Mouse (Mus musculus) MN1 (cell line): Measurements from ENCODE around the gene Trpc2.
"Not testable (repeated sequence)": the region's sequence is repeated elsewhere in the genome, so short reads cannot be mapped to it uniquely, and the experiment has no call there.

Experiments used
- DNase-seq: peaks from one replicate; pipeline ENCODE4 v3.0.0-alpha.2; 2016; ENCODE audit warnings: low spot score

Gene Trpc2

DNA sequence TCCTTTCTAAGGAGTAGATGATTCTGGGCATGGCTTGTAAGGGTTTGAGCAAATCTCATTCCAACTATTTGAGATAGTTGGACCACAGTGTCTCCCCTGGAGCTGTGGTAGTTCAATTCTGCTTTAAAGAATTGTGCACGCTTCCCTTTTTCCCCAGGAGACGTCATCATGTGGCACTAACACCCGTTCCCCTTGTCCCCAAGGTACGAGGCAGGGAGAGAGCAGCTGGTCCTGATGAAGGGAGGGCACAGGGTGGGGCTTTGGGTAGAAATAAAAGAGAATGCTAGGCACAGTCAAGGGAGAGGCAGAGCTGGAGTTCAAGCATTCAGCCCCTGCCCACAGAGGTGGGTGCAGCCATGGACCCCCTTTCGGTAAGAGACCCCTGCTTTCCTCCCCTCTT lies at the start of gene Trpc2:
TSS of gene Trpc2 (plus strand) at position 301 of the 400 bp plus-strand sequence.
- DNase-seq: no peak

- no peak for DNase-seq
These were observed 48.0 kb upstream of the Trpc2 start for GRCm38 (mm10) chr7:102034904-102035303.

DNA sequence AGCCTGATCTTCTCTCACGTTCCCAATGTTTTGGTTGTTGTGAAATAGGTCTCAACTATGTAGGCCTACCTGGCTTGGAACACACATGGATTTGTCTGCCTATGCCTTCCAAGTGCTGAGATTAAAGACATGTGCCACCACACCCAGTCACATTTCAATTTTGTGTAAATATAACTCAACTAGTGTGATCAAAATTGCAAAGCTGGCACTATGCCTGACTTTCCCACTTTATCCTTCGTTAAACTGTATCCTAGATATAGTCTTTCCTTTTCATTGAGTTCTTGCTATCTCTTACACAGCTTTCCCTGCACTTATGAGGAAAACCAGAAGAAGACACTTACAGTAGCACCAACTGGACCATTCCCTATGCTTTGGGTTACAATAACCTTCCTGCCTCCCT lies 47.4 kb upstream of the Trpc2 start:
- no peak for DNase-seq

- DNase-seq: no peak
These were observed 45.6 kb upstream of the Trpc2 start for GRCm38 (mm10) chr7:102037318-102037717.

DNA sequence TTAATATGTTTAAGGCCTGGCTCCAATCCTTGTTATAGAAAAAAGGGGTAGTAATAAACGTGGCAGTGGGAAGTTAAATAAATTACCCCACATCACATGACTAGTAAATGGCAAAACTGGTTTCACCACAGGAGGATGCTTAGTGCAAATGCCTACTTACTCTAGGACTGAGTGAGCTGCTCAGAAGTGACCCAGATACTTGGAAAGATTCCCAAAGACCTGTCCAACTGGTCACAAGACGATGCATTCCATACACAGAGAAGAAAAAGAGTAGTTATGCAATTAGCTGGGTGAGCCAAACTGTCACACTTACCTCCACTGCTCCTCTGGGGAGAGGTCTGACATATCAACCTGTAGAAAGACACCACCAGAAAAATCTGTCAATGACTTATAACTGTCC lies 40.6 kb upstream of the Trpc2 start:
- DNase-seq: no peak

DNA sequence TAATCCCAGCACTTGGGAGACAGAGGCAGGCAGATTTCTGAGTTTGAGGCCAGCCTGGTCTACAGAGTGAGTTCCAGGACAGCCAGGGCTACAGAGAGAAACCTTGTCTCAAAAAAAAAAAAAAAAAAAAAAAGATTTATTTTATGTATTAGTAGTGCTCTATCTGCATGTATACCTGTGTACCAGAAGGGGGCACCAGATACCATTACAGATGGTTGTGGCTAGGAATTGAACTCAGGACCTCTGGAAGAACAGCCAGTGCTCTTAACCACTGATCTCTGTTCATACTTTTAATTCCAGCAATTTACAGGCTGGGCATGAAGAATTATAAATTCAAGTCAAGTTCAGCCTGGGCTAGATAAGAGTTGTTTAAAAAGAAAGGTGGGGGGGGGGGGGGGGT lies 34.4 kb upstream of the Trpc2 start:
- not testable (repeated sequence) for DNase-seq

DNA sequence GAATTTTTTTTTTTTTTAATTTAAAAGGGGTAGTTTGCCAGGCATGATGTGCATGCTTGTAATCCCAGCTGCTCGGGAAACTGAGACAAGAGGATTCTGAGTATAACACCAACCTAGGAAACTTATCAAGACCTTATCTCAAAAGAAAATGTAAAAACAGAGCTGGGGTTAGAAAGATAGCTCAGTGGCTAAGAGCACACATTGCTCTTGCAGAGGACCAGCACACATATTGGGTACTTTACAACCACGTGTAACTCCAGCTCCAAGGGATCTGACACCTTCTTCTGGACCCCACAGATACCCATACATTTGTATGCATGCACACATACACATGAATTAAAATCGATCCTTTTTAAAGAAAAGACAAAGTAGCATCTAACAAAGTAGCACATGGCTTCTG lies 21.6 kb upstream of the Trpc2 start:
- DNase-seq: no peak

- no peak for DNase-seq
These were observed 20.7 kb upstream of the Trpc2 start for GRCm38 (mm10) chr7:102062203-102062602.

DNA sequence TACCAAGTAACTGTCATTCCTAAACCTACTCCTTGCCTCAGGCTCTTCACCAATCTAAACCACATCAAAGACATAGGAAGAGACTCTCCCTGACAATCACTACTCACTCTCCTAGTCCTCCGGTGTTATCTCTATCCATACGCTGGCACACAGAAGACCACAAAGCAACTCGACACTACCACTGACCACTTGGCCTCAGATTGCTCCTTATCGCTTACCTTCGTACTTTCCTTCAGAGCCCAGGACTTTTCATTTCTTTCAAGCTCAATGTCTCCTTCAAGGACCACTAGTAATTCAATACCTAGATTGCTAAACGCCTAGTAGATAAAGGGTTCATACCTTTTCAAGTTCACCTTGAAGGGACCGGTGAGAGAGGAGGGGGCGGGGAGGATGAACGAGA lies 19.0 kb upstream of the Trpc2 start:
- no peak for DNase-seq

DNA sequence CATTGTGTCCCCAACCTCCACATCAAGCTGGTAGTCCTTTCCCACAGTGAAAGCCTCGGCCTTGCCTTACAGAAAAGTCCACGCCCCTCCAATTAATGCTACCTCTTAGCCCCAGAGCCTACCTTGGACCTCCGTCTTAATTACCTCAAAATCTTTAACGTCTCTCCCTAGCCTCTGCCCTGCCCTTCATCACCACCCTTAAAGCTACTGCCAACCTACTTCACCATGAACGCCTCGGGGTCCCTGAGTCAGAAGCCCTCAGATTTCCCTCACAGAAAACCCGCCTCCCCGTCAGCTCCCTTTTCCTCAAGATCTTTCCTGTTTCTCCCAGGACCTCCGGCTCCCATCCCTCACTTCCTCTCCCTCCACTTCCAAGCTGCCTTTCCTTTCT lies 18.3 kb upstream of the Trpc2 start:
- no peak for DNase-seq

DNA sequence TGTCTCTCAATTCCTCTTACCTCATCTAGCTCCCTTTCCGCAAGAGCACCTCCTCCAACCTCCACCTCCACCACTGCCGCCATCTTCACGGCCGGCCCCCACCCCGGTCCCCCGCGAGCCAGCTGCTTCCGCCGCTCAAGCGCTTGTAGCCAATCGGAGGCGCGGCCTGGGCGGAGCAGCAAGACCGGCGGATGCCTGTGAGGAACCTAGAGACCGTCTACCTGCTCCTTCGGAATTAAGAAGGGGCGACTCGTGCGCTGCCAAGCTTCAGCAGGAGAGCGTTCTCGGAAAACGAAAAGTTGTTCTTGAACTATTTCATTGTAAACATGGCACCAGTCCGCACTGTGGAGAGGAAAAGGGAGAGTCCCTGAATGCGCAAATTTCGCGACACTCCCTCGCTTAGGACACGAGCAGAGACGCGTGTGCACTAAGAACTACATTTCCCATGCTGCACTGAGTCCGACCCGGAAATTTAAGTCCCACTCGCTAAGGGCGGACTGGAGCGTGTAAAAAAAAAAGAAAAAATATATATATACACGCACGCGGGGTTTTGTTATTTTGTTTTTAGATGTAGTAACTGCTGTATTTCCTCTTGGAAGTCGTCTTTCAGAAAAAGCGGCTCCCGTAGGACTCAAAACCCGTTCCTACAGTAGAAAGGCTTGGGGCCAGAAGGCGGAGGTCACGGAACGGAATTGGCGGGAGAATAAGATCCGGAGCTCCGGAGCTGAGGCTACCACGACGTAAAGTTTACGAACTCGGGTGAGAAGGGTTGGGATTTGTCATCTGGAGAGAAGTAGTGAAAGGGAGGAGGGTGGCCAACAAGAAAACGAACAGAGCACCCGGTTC lies 17.6 kb upstream of the Trpc2 start, which contains the start of the genes Rnf121, Xndc1 and Xntrpc:
TSS of gene Rnf121 (minus strand) at position 424 of the 846 bp plus-strand sequence.
TSS of gene Xndc1 (plus strand) at position 466 of the 846 bp plus-strand sequence.
TSS of gene Xntrpc (plus strand) at position 668 of the 846 bp plus-strand sequence.
- peak; percentile 92 for DNase-seq

- no peak for DNase-seq
These were observed 16.6 kb upstream of the Trpc2 start for GRCm38 (mm10) chr7:102066363-102066762.

DNA sequence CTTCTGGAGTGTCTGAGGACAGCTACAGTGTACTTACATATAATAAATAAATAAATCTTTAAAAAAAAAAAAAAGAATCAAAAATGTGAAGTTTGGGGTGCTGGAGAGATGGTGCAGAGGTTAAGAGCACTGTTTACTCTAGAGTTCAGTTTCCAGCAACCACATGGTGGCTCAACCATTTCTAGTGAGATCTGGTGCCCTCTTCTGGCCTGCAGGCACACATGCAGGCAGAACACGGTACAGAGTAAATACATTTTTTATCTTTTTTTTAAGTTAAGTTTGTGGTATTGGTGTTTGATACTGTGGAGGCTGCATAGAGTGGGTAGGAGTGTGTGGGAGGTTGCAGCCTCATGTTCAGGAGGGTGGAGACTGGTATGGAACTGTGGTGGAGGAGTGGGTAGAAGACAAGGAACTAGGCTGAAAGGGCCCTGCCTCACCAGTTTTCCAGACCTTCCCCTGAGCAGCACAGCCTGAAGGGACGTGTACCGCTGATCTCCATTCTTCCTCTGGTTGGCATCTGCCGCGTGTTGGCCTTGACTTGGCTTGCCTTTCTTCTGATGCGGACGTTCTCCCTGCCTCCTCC lies 6.1 kb upstream of the Trpc2 start:
- peak; percentile 34 for DNase-seq

DNA sequence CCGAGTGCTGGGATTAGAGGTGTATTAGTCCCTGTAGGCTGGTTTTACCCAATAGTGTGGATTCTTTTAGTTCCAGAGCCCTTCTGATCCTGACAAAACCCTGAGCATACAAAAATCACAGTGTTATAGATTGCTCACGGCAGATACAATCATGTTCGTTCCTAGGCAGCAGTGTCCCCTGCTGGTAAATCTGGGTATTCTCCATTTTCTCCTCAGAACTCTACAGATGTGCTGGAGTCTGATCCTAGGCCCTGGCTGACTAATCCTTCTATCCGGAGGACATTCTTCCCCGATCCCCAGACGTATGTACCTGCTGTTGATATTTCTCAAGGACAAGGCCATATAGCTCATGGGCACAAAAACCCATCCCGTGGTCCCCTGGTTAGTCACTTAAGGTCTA lies 4.4 kb upstream of the Trpc2 start:
- peak; percentile 61 for DNase-seq

- no peak for DNase-seq
These were observed 2.6 kb upstream of the Trpc2 start for GRCm38 (mm10) chr7:102080311-102080710.

DNA sequence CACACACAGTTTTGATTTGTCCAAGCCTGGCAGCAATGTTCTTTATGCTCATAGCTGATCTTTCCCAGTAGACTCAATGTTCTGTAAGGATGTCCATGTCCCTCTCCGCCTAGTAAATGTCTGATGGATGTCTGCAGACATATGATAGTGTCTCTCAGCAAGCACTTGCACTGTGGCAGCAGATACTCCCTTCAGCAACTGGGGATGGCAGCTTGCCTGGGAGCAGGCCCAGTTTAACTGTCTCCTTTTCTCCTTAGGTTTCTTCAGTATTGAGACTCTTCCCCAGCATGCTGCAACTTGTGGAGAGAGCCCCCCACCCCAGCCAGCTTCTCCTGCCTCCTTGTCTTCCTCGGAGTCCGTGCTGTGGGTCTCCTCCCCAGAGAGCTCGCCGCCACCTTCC lies 1.1 kb upstream of the Trpc2 start:
- no peak for DNase-seq

GRCm38 (mm10) chr7:102084041-102084696 lies 1.3 kb downstream of the Trpc2 start:
- no peak for DNase-seq

DNA sequence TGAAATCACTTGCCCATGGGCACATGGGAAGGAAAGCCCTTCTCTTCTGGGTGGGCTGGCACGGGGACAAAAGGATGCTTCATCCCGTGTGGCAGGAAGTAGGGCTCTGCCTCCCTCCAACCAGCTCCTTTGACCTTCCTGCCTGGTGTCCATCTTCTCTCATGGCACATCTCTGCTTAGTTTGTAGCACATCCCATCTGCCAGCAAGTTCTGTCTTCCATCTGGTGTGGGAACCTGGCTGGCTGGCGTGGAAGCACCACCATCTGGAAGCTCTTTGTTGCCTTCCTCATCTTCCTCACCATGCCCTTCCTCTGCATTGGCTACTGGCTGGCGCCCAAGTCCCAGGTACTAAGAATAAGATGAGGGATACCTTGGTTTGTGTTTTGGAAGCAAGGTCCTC lies 4.4 kb downstream of the Trpc2 start:
- DNase-seq: no peak

DNA sequence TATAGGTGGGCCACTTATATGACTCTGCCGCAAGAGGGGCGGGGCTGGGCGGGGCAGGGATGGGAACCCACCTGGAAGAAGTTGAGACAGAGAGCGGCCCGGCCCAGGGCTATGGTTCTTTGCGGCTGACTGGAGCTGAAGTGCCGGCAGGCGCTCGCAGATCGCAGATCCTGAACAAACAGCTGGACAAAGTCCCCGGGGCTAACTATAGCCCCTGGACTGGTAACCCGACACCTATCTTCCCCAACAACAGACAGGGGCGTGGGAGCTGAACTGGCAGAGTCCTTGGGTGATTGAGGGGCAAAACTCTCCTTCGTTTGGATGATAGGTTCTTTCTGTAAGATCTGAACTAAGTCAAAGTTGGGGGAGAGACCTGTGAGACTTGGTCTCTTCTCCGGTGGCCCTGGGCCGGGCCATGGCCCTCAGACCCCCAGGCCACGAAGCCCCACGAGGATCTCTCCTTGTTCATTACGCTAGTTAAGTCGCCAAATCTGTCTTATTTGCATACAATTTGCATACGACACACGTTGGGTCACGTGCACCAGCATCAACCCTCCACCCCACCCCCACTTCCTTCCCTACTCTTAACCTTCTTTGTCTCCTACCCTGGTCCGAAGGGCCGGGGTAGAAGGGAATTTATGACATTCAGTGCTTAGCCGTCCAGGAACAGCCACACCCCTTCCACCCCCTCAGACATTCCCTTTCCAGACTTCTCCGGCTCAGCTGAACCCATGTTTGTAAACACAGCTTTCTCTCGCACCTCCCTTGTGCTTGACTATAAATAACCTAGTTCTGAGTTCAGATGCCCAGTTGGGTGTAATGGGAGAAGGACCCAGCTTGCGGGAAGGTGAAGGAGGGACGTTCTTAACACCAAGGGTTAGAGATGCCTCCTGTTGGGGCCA lies 17.1 kb downstream of the Trpc2 start:
- peak; percentile 34 for DNase-seq

GRCm38 (mm10) chr7:102100868-102101267 lies 18.0 kb downstream of the Trpc2 start:
- no peak for DNase-seq

DNA sequence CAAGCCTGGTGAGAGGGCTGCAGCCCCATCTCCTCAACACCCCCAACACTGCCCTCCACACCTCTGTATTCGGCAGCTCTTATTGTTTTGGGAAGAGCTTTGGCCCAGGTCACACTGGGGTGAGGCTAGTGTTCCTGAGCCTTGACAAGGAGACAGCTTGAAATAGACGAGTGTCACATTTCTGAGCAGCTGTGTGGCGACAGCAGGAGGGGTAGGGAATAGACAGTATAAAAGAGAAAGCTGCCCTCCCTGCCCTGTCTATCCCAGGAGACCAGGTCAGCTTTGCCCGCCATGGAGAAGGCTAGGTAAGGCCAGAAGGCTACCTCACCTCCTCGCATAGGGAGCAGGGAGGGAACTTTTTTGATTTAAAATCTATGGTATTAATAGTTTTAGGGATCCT lies 18.6 kb downstream of the Trpc2 start, which contains the start of gene Art1:
TSS of gene Art1 (plus strand) at position 257 of the 400 bp plus-strand sequence.
- no peak for DNase-seq

DNA sequence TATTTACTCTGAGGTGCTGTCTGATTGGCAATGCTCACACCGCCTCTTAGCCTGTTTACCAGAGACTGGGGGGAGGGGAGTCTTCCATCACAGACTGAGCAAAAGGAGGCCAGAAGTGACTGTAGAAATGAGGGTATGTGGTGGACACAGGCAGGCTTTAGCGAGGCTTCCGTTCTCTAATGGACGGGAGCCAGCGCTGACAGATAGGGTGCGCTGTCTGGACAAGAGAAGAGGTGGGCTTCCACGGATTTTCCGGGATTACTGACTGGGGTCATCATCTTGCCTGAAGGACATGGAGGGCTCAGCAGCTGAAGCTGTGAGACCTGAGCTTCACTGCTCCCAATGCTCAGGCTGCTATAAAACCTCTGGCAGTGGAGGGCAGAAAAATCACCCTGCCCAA lies 19.3 kb downstream of the Trpc2 start:
- no peak for DNase-seq
